Mouse (Mus musculus) left cerebral cortex, adult 2 months (tissue): Measurements from ENCODE around the gene Spint2. TPM values are rescaled to one million over a fixed set of nuclear protein-coding genes. Genes with fewer than 3 reads are reported as not detected.
"Not testable (repeated sequence)": the region's sequence is repeated elsewhere in the genome, so short reads cannot be mapped to it uniquely, and the experiment has no call there.

ENCODE experiments used
- DNase-seq, 2 experiments: peaks; one replicate each; pipeline ENCODE4 v3.0.0; 2021 to 2022; ENCODE audit warnings: low spot score in 2 of 2, mixed read lengths in 1 of 2; ENCODE audit errors: extremely low spot score in 1 of 2
- H3K27ac ChIP-seq: fragments of 200-600 bp; 2 replicates; pipeline ENCODE4 v1.8.1; 2022
- H3K4me3 ChIP-seq: fragments of 200-600 bp; 2 replicates; pipeline ENCODE4 v1.8.1; 2022
- CTCF ChIP-seq: fragments of 200-600 bp; IDR thresholded peaks from 2 replicates; pipeline ENCODE4 v1.8.1; 2022; ENCODE audit warnings: antibody characterized with exemption, mild to moderate bottlenecking, moderate library complexity
- intact Hi-C: fragments of 180-260 bp; cut with DNase I; formaldehyde crosslinking; loops from one replicate; pipeline ENCODE4 v1.15.1; 2025
- total RNA-seq, 2 experiments: library from RNA; stranded (reverse); gene quantifications; 2 replicates each; pipeline ENCODE4 v1.2.3; 2021

Gene Spint2
- total RNA-seq, 2 experiments from 2014 or later = 26.4 to 27.8 TPM

DNA sequence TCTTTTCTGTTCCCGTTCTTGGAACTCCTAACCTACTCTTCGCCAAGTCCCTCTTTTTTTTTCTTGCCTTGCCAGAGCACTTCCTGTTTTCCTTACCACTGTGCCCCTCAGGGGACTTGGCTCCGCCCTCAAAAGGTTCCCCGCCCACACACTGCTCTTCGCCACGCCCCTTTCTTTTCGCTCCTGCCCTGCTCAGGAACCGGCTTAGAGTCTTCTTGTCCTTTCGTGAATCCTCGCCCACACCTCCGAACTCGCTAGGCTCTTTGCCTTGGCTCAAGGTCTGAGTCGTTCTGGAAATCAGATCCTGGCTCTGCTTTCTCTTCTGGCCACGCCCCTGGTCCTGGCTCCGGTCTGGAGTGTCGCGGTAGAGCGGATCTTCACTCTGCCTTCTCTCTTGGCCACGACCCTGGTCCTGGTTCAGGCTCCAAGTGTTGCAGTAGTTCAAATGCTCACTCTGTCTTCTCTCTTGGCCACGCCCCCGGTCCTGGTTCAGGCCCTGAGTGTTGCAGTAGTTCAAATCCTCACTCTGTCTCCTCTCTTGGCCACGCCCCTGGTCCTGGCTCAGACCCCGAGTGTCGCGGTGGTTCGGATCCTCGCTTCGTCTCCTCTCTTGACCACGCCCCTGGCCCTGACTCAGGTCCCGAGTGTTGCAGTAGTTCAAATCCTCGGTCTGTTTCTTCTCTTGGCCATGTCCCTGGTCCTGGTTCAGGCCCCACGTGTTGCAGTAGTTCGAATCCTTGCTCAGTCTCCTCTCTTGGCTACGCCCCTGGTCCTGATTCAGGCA is 70.1 kb downstream of the Spint2 start:
- H3K27ac ChIP-seq = no peak overlapping the region
- H3K4me3 ChIP-seq = peak overlapping the region; percentile 38
- DNase-seq = peak; percentile 26 to 38
- intact Hi-C loops = no loop called here
- TF ChIP-seq CTCF = no peak

DNA sequence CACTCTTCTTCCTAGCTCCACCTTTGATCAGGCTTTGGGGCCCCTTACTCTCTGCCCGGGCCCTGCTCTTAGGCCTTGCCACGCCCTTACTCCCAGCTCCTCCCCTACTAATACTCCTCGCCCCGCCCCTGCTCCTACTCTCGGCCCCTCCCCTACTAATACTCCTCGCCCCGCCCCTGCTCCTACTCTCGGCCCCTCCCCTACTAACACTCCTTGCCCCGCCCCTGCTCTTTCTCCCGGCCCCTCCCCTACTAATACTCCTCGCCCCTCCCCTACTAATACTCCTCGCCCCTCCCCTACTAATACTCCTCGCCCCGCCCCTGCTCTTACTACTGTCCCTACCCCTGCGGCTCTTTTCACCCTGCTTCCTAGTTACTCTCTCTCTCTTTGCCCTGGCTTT is 70.7 kb downstream of the Spint2 start:
- intact Hi-C loops, H3K27ac ChIP-seq, DNase-seq: not testable (repeated sequence)
- peak overlapping the region; percentile 38 for H3K4me3 ChIP-seq

Other genes with a start within 250 kb of the Spint2 start
- gene Ryr1, start 156.7 kb downstream of the Spint2 start, total RNA-seq = 10 to 100 TPM in 1 of 2 experiments, 1 to 10 TPM in 1; 7.7 to 10.5 TPM
- 1 to 10 TPM; 1.2 to 1.4 TPM for gene Rasgrp4, start 147.1 kb downstream of the Spint2 start, total RNA-seq
- 10 to 100 TPM; 34.3 to 38.3 TPM for gene Fam98c, start 125.7 kb downstream of the Spint2 start, total RNA-seq
- 1 to 10 TPM; 1.4 to 1.8 TPM for gene Ggn, start 111.7 kb downstream of the Spint2 start, total RNA-seq
- 10 to 100 TPM; 56.0 to 59.3 TPM for gene Spred3, start 111.5 kb downstream of the Spint2 start, total RNA-seq
- 100 to 1,000 TPM; 128 to 132 TPM for gene Psmd8, start 101.2 kb downstream of the Spint2 start, total RNA-seq
- gene Catsperg1, start 67.9 kb downstream of the Spint2 start, total RNA-seq = 1 to 10 TPM; 1.3 TPM
- 1 to 10 TPM; 2.9 to 3.3 TPM for gene Kcnk6, start 49.4 kb downstream of the Spint2 start, total RNA-seq
- 10 to 100 TPM; 44.3 to 47.2 TPM for gene Yif1b, start 43.6 kb downstream of the Spint2 start, total RNA-seq
- under 1 TPM in 1 of 2 experiments, not detected in 1; 0.32 TPM for gene 2200002D01Rik, start 33.4 kb downstream of the Spint2 start, total RNA-seq
- gene Ppp1r14a, start 7.4 kb upstream of the Spint2 start, total RNA-seq = 10 to 100 TPM; 15.1 to 18.2 TPM
- gene Dpf1, start 22.0 kb upstream of the Spint2 start, total RNA-seq = 100 to 1,000 TPM; 114 to 128 TPM
- 10 to 100 TPM; 51.3 to 61.8 TPM for gene Sipa1l3, start 236.7 kb upstream of the Spint2 start, total RNA-seq